Mouse (Mus musculus) common myeloid progenitor, adult 5-6 weeks (primary cell): ENCODE results near the gene Atf6. TPM values are rescaled to one million over a fixed set of nuclear protein-coding genes. Genes with fewer than 3 reads are reported as not detected.

ENCODE experiments used
- ATAC-seq: replicated peaks from 2 replicates; pipeline ENCODE4 v1.8.0; 2016; ENCODE audit warnings: low read depth, mild to moderate bottlenecking, moderate TSS enrichment, inconsistent platforms; ENCODE audit not compliant: poor library complexity, severe bottlenecking
- total RNA-seq: library from RNA; stranded (forward); fragments of 200-1000, 187-1606 nt; gene quantifications from 2 replicates; pipeline ENCODE4 v1.2.3, GENCODE M21; 2017

Gene Atf6
- total RNA-seq, 1 experiment from 2014 or later: 28.6 TPM

- peak; percentile 99 for ATAC-seq
Observed at GRCm38 (mm10) chr1:170884978-170885561, 17.5 kb upstream of the Atf6 start, which contains the start of the genes Gm26620 and Dusp12. Gene Gm26620 (plus strand): TSS chr1:170885065. Gene Dusp12 (minus strand): TSS chr1:170885540.

GRCm38 (mm10) chr1:170884390-170884789, 16.8 kb upstream of the Atf6 start:
- no peak for ATAC-seq

DNA sequence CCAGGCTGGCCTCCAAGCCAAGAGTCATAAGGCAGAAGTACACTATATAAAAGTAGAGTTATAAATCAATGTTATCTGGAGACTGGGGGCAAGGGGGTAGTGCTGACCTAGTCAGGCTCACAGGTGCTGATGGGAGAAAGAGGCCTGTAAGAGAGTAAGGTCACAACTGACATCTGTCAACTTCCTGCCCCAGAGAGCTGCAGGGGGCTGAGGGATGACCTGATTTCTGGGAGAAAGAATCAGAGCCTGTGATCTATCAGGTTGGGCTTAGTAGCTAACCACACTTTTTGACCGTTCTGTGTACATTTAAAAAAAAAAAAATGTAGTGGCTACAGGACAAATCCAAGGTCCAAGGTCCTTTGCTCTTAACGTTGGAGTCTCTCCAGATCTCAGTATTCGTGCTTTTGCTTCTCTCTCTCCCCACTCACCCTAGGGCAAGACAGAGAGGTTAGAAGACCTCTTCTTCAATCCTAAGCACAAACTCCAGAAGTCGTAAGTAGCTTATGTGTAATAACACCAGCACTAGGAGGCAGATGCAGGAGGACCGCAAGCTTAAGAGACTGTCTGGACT, 15.4 kb upstream of the Atf6 start:
- no peak for ATAC-seq

DNA sequence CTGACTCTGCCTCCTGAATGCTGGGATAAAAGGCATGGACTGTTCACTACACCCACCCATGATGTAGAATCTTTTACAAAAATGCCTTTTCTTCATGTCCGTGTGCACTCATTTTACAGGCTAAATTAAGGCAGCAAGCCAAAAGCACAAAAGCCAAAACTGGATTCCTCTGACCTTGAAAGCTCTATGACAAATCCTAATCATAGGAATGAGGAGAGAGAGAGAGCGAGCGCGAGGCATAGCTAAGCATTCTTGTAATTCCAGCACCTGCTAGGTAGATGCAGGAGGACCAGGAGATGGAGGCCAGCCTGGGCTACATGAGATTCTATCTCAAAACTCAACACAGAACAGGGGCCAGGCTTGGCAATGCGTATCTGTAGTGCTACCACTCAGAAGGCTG, 9.3 kb upstream of the Atf6 start:
- no peak for ATAC-seq

GRCm38 (mm10) chr1:170875676-170876075, 8.1 kb upstream of the Atf6 start:
- ATAC-seq: no peak

GRCm38 (mm10) chr1:170871961-170872360, 4.4 kb upstream of the Atf6 start:
- ATAC-seq: no peak

DNA sequence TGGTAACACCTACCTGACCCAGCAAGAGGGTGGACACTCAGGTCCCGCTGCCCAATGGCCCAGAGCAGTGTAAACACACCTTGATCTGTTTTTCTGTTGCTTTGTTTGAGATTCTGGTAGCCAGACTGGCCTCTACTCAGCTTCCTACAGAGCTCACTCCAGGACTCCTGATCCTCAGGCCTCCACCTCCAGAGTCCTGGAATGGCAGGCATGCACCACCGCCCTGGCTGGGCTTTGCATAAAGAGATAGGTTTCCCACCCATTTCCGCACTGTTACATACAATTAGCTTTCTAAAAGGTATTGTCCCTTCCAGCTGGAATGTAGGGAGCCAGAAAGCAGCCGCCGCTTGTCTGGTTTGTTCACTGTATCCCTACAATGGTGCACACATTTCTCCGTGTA, 3.8 kb upstream of the Atf6 start:
- no peak for ATAC-seq

GRCm38 (mm10) chr1:170868905-170869283, 1.3 kb upstream of the Atf6 start:
- ATAC-seq: no peak

GRCm38 (mm10) chr1:170868107-170868904, 735 bp upstream of the Atf6 start:
- ATAC-seq: peak; percentile 71

DNA sequence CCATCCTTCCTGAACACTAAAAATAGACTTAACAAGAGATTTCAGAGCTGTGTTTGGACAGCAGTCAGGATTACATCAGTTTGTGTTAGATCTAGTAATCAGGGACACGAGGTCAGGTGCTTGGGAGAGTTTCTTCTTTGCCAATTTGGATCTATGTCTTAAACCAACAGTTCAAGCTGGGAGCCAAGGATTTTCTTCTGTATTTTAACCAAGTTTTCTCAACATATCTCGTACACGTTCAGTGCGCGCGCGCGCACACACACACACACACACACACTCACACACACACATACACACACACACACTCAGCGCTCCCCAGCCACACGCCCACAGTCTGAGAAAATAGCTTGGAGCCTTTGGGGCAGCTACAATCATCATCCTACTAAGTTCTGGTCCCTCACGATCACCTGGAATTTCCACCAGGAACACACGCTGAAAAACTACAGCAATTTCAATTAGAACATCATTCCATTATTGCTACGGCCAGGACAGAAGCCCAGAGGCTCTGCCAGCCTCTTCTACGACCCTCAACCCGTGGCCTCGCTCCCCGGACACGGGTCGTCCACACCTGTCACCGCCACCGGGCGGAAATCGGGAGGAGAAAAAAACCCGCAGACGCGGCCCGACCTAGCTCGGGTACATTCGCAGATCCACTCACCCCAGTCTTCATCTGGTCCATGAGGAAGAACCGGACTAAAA, 430 bp downstream of the Atf6 start:
- no peak; the same call in 1 of the 2 replicates for ATAC-seq

GRCm38 (mm10) chr1:170865406-170865805, 2.2 kb downstream of the Atf6 start:
- 0 out of 2 replicates have a peak, but pooled peaks have one; percentile 7 for ATAC-seq

DNA sequence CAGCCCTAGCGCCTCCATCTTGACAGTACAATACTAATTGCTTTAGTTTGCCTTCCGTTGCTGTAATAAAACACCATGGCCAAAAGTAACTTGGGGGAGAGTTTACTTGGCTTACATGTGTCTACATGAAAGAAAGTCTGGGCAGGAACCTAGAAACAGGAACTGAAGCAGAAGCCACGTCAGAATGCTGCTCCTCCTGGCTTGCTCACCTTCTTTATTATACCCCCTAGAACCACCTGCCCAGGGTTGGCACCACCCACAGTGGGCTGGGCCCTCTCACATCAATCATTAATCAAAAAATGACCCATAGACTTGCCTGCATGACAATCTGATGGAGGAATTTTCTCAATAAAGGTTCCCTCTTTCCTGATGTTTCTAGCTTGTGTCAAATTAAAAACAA, 2.8 kb downstream of the Atf6 start:
- ATAC-seq: no peak

DNA sequence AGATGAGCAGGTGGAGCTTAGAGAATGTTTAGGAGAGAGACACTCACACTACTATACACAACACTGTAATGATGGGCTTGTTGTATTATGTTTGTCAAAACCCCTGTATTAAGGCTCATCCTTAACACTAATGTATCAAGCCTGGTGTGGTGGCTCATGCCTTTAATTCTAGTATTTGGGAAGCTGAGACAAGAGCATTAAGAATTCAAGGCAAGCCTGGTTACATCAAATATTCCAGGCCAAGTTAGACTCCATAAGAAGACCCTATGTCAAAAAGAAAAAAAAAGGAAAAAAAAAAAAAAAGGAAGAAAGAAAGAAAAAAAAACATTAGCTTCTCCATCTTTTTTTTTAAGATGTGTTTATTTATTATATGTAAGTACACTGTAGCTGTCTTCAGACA, 3.3 kb downstream of the Atf6 start:
- ATAC-seq: no peak

DNA sequence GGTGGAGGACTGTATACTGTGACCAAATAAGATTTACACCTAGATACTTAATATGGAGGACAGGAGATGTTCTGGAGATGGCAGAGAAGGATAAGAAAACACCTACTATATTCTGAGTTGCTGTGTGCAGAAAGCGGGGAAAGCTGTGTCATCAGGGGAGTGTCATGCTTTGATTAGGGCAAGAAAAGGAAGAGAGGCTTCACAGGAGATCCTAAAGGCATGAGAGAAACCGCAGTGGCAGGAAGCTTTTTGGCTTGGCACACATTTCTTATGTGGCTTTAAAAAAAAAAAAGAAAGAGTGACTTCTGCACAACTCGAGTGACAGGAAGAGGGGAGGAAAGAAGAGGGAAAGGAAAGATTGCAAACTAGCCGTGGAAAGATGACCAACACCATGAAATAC, 4.5 kb downstream of the Atf6 start:
- ATAC-seq: peak; percentile 61

DNA sequence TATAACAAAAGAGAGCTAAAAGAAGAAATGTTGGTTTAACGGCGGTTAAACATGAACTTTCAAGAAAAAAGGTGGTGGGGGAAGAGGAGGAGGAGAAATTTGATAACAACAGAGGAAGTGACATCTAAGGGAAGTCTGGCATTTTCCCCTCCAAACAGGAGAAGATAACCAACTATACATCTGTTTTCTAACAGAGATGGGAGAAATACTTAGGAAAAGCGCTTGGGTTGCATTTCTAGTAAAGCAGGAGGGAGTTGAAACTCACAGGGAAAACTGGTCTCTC, 5.2 kb downstream of the Atf6 start:
- ATAC-seq: no peak

DNA sequence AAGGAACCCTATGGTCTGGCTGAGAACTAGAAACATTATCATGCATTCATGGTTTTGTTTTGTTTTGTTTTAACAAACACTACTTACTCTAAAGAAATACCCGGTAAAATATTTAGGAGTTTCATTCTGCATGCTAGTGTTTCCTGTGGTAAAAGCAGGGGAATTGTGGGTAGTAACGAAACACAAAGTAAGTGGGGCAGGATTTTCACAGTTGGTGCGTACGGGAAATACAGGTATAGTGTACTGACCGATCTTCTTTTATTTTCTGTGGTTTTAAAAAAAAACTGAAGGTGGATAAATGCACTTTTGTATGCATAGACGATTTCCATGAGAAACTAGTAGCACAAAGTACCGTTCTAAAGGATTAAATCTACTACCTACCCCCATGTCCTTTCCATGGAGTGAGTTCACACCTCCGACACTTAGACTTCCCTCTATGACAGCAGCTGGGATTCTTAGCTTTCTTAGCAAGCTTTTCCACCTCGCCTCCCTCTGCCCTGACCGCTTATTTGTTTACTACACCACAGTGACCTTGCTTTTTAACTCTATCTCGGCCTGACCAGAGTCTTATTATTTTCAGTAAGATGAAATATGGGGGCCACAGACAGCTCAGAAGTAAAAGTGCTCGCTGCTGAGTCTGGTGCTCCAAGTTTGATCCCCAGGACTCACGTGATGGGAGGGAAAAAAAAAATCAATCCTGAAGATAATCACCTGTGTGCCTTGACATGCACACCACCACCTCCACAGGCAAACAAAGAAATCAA, 5.7 kb downstream of the Atf6 start:
- ATAC-seq: no peak

- no peak for ATAC-seq
Observed at GRCm38 (mm10) chr1:170858872-170859271, 8.7 kb downstream of the Atf6 start.

DNA sequence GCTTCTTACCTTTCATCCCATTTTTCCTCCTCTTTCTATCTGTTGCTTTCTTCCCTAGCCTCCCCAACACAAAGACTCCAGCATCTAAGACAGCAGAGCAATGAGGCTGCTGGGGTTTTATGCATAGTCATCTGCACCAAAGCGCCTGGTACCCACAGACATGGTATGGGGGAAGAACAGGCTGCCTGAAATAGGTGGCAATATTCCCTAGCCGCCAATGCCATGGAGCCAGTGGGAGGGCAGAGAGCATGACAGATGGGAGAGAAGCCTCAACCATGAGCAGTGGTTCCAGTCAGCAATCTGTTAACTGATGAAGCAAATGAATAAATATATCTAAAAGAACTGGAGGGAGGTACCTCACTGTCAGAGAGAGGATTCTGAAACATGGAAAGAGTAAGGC, 10.2 kb downstream of the Atf6 start:
- ATAC-seq: no peak

DNA sequence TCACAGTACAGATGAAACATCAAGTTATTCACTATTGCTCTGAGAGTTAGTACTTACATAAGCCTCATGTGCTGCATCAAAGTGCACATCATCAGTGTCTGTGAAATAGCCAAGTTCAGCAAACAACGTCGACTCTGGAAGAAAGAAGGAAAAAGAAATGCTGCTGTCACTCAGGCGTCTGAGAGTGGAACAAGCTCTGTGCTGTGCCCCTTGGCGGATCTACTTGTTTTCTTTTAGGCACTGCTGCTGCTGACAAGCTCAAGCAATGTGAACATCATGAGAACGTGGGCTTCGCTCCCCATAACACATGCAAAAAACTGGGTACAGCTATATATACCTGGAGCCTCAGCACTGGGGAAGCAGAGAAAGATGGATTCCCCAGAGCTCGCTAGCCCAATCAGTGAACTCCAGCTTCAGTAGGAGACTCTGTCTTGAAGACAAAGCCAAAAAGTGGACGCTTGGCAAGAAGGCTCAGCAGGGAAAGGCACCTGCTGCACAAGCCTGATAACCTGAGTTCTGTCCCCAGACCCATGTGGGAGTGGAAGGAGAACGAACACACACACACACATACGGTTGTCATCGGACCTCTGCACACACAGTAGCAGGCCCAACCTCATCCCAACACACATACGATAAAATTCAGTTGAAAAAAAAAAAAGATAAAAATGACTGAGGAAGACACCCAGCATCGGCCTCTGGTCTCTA, 12.4 kb downstream of the Atf6 start:
- ATAC-seq: no peak

GRCm38 (mm10) chr1:170853604-170854003, 14.0 kb downstream of the Atf6 start:
- peak; percentile 98 for ATAC-seq
